14 mouse cellular contexts compared by ENCODE assay signal in the genomic region with DNA sequence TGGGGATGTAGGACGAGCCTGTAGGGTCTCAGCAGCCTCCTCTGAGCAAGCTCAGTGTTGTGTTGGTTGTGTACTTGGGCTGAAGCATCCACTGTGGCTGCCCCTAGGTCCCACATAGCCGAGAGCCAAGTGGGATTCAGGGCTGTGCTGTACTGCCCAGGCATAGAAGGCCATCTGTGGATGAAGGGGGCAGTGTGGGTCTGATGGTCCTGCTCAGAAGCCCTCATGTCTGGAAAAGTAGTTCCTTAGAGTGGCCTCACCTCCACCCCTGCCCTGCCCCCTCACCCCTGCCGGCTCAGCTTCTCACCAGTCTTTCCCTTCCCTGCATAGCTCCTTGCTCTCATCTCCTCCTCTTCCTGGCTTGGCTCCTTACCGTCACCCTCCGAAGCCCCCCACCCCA. TPM values are rescaled to one million over a fixed set of nuclear protein-coding genes. Genes with fewer than 3 reads are reported as not detected.
DNase-seq lines count a peak whose midpoint lies in the region; ATAC-seq lines count a peak whose summit lies in the region.
"Had no signal": no experiment of that assay in that cellular context is flagged by ENCODE, and none has a peak within 500 bp of the region (broad histone marks: within the 10 kb centered on the region; RNA-seq: fewer than 3 reads in every experiment).

No protein-coding gene starts in this region.

- peak; percentile 93 for DNase-seq in heart, adult 11 months
- no peak for DNase-seq in heart, adult 8-10 months (ENCODE audit: low spot score)
- no peak for DNase-seq in liver
- DNase-seq in spleen, postnatal 36 days (ENCODE audit: low spot score in 2 of 2) = no peak
- DNase-seq: adrenal gland, postnatal 14 days; cerebellum, adult 18-20 months; gastrocnemius, postnatal 14 days; kidney, postnatal 25 days had no signal

- H3K27ac ChIP-seq in liver, embryonic 12.5 days = peak overlapping the region; percentile 61
- H3K27ac ChIP-seq in embryonic facial prominence, embryonic 15.5 days (replicated peaks) = 0 out of 2 replicates have a peak overlapping the region, but pooled peaks have one; percentile 55
- H3K27ac ChIP-seq in midbrain, embryonic 12.5 days (replicated peaks) = peak overlapping the region; percentile 17

- H3K4me1 ChIP-seq in liver, embryonic 12.5 days = peaks cover 84% of the 10 kb centered on the region
- H3K4me1 ChIP-seq in embryonic facial prominence, embryonic 15.5 days = peaks cover 46% of the 10 kb centered on the region
- H3K4me1 ChIP-seq in midbrain, embryonic 12.5 days = peaks cover 18% of the 10 kb centered on the region

- 23% methylated on average over 5 of the region's 5 CpGs for WGBS in liver, embryonic 12.5 days (ENCODE audit: insufficient replicate concordance)
- 37% methylated on average over 5 of the region's 5 CpGs for WGBS in embryonic facial prominence, embryonic 15.5 days
- WGBS in midbrain, embryonic 12.5 days = 40% methylated on average over 5 of the region's 5 CpGs

- H3K4me2 ChIP-seq in liver, embryonic 12.5 days = no peak overlapping the region
- H3K4me2 ChIP-seq in embryonic facial prominence, embryonic 15.5 days (replicated peaks) = 0 out of 2 replicates have a peak overlapping the region, but pooled peaks have one; percentile 4
- no peak overlapping the region for H3K4me2 ChIP-seq in midbrain, embryonic 12.5 days (replicated peaks)

- H3K4me3 ChIP-seq in liver, embryonic 12.5 days = no peak overlapping the region
- no peak overlapping the region for H3K4me3 ChIP-seq in embryonic facial prominence, embryonic 15.5 days (replicated peaks)
- H3K4me3 ChIP-seq in midbrain, embryonic 12.5 days = no peak overlapping the region
- H3K4me3 ChIP-seq: erythroblast, embryonic 14.5 days; stomach, embryonic 15.5 days had no signal

- H3K36me3 ChIP-seq in liver, embryonic 12.5 days = peaks cover 34% of the 10 kb centered on the region
- 0 out of 2 replicates have a peak, but pooled peaks cover 3% of the 10 kb centered on the region for H3K36me3 ChIP-seq in embryonic facial prominence, embryonic 15.5 days
- no peaks in the 10 kb centered on the region for H3K36me3 ChIP-seq in midbrain, embryonic 12.5 days

- peak overlapping the region; percentile 34; the same call in 1 of the 2 replicates for H3K9ac ChIP-seq in liver, embryonic 12.5 days
- H3K9ac ChIP-seq in embryonic facial prominence, embryonic 15.5 days = no peak overlapping the region
- no peak overlapping the region for H3K9ac ChIP-seq in midbrain, embryonic 12.5 days (replicated peaks)
- H3K9ac ChIP-seq: stomach, embryonic 15.5 days had no signal

- ATAC-seq in liver, embryonic 12.5 days = no peak
- ATAC-seq in embryonic facial prominence, embryonic 15.5 days (ENCODE audit: insufficient number of reproducible peaks, low FRiP score, low TSS enrichment, low read depth) = no peak
- no peak for ATAC-seq in midbrain, embryonic 12.5 days (ENCODE audit: low FRiP score, low read depth)
- no peak for ATAC-seq in CD4-positive, CD25-positive, alpha-beta regulatory T cell, adult 4 months

- no peaks in the 10 kb centered on the region for H3K9me3 ChIP-seq in liver, embryonic 12.5 days (replicated peaks)
- no peaks in the 10 kb centered on the region for H3K9me3 ChIP-seq in embryonic facial prominence, embryonic 15.5 days (replicated peaks)
- H3K9me3 ChIP-seq in midbrain, embryonic 12.5 days = peaks cover 6% of the 10 kb centered on the region; the same call in 1 of the 2 replicates
- H3K9me3 ChIP-seq: stomach, embryonic 15.5 days had no signal

- H3K27me3 ChIP-seq in liver, embryonic 12.5 days (replicated peaks) = no peaks in the 10 kb centered on the region
- H3K27me3 ChIP-seq in embryonic facial prominence, embryonic 15.5 days = no peaks in the 10 kb centered on the region
- no peaks in the 10 kb centered on the region for H3K27me3 ChIP-seq in midbrain, embryonic 12.5 days
- H3K27me3 ChIP-seq: stomach, embryonic 15.5 days had no signal

RNA-seq across cellular contexts. Expression of gene Ppard, which starts 23.2 kb away (rescaled TPM):
- 10 to 100 TPM; 32.4 to 33.8 (median 33.1) TPM for total RNA-seq in heart, adult 8-10 months (2022)
- 2.0 and 2.1 TPM in 2 replicates for polyA plus RNA-seq in liver, embryonic 12.5 days (2016; fragmentation: Nextera tagmentation; extraction: Ambion mirVana)
- 3.2 and 4.0 TPM in 2 replicates for polyA plus RNA-seq in embryonic facial prominence, embryonic 15.5 days (2015; fragmentation: Nextera tagmentation; extraction: Ambion mirVana)
- 1.5 and 2.2 TPM in 2 replicates for polyA plus RNA-seq in midbrain, embryonic 12.5 days (2016; fragmentation: Nextera tagmentation; extraction: Ambion mirVana)
- 1 to 10 TPM; 2.6 to 4.6 TPM for polyA plus RNA-seq in CD4-positive, CD25-positive, alpha-beta regulatory T cell, adult 4 months (2017; shearing (Covaris generic))

RNA-seq across cellular contexts. Expression of gene Def6, which starts 48.1 kb away (rescaled TPM):
- total RNA-seq in heart, adult 8-10 months (2022) = 1 to 10 TPM; 2.5 to 4.0 (median 3.6) TPM
- 21.6 and 25.2 TPM in 2 replicates for polyA plus RNA-seq in liver, embryonic 12.5 days (2016; fragmentation: Nextera tagmentation; extraction: Ambion mirVana)
- polyA plus RNA-seq in embryonic facial prominence, embryonic 15.5 days (2015; fragmentation: Nextera tagmentation; extraction: Ambion mirVana) = 18.4 and 19.8 TPM in 2 replicates
- 3.1 and 3.7 TPM in 2 replicates for polyA plus RNA-seq in midbrain, embryonic 12.5 days (2016; fragmentation: Nextera tagmentation; extraction: Ambion mirVana)
- polyA plus RNA-seq in CD4-positive, CD25-positive, alpha-beta regulatory T cell, adult 4 months (2017; shearing (Covaris generic)) = 10 to 100 TPM; 30.3 to 34.6 TPM

RNA-seq across cellular contexts. Expression of gene Fance, which starts 57.7 kb away (rescaled TPM):
- total RNA-seq in heart, adult 8-10 months (2022) = 10 to 100 TPM in 3 of 4 experiments, 1 to 10 TPM in 1; 9.2 to 15.2 (median 12.3) TPM
- 18.8 and 22.1 TPM in 2 replicates for polyA plus RNA-seq in liver, embryonic 12.5 days (2016; fragmentation: Nextera tagmentation; extraction: Ambion mirVana)
- 37.6 and 38.5 TPM in 2 replicates for polyA plus RNA-seq in embryonic facial prominence, embryonic 15.5 days (2015; fragmentation: Nextera tagmentation; extraction: Ambion mirVana)
- 28.5 and 30.5 TPM in 2 replicates for polyA plus RNA-seq in midbrain, embryonic 12.5 days (2016; fragmentation: Nextera tagmentation; extraction: Ambion mirVana)
- 1 to 10 TPM; 3.7 to 7.7 TPM for polyA plus RNA-seq in CD4-positive, CD25-positive, alpha-beta regulatory T cell, adult 4 months (2017; shearing (Covaris generic))
